Mouse (Mus musculus) ovary, postnatal 14 days (tissue): ENCODE data around the gene Bsnd.
A peak's percentile ranks its signal among the peaks of the same experiment; 100 is the strongest.

Experiments
- DNase-seq: peaks from one replicate; pipeline ENCODE4 v3.0.0; 2022; ENCODE audit warnings: low spot score

The Bsnd gene

DNA sequence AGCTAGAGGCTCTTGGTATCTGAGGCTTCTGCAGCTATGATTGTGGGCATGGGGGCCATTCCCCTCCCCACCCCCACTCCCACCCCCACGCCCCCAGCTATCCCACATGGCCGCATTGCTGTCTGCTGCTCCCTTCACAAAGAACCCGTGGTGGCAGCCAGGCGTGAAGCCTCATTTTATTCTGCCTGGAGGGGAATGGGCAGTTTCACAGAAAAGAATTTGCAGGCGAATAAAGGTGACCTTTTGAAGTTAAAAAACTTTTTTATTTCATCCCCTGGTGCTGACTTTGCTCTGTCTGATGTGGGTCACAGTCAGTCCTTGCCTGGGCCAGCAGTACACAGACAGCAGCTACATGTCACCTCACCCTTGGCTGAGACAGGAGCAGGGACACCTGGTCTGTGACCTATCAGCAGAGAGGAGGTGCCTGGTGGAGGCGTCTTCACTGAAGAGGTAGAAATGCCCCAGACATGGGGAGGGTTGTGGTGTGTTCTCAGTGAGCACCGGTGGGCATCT, 8.8 kb downstream of the Bsnd start:
- no peak for DNase-seq

DNA sequence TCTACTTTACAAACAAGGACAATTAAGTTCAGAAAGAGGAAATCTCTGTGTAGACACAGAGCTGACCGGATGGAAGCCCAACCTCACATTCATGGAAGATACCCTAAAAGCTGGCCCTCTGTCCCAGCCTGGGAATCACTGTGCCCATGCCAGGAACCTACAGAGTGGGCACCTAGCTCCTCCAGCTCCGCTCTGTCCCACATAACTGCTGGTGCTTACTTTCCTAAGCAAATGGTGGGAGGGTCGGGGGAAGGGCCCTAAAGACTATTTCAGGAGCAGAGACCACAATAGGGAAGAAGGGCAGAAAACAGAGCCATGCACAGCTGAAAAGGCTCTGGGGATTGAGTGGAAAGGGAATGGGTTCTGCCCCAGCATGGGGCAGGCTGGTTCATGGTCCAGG, 11.5 kb downstream of the Bsnd start:
- no peak for DNase-seq

GRCm38 (mm10) chr4:106474241-106474640, 17.8 kb downstream of the Bsnd start:
- peak; percentile 37 for DNase-seq

GRCm38 (mm10) chr4:106472335-106472734, 19.7 kb downstream of the Bsnd start:
- DNase-seq, result peak; percentile 65

GRCm38 (mm10) chr4:106470921-106471320, 21.2 kb downstream of the Bsnd start:
- no peak for DNase-seq

- no peak for DNase-seq
Measured at GRCm38 (mm10) chr4:106467420-106468110, 24.5 kb downstream of the Bsnd start.

GRCm38 (mm10) chr4:106463174-106463801, 28.8 kb downstream of the Bsnd start:
- DNase-seq, result no peak

DNA sequence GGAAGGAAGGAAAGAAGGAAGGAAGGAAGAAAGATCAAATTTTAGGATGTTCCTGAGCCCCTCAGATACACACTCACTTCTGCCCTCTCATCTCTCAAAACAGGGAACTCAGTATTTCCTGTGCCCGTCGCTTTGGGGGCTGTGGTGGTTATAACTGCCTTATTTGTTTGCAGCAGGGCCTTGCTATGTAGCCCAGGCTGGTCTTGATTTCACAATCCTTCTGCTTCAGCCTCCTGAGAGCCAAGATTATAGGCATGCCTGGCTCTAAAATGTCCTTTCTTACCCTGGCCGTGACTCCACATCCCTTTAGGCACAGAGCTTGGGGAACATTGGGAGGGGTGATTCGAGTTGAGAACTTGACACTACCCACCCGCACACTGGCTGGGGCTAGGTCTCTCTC, 29.6 kb downstream of the Bsnd start:
- DNase-seq, result no peak

- no peak for DNase-seq
Measured at GRCm38 (mm10) chr4:106462016-106462415, 30.1 kb downstream of the Bsnd start.

DNA sequence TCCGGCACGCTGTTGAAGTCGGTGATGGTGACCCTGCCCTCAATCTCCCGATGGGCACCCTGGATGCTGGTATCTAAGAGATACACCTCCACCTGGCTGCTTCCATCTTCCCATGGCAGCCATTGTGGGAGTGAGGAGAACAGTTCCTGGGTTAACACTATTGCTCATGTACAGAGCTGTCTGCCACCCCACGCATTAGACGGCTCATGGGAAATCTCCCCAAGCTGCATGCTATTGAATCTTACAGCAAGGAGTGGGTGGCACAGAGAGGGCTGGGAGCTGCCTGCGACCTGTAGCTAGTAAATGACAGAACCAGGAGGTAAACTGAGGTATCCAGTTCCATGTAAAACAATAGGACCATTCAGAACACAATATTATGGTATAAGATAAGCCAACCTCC, 37.5 kb downstream of the Bsnd start:
- no peak for DNase-seq

- no peak for DNase-seq
Measured at GRCm38 (mm10) chr4:106453516-106453915, 38.6 kb downstream of the Bsnd start.

DNA sequence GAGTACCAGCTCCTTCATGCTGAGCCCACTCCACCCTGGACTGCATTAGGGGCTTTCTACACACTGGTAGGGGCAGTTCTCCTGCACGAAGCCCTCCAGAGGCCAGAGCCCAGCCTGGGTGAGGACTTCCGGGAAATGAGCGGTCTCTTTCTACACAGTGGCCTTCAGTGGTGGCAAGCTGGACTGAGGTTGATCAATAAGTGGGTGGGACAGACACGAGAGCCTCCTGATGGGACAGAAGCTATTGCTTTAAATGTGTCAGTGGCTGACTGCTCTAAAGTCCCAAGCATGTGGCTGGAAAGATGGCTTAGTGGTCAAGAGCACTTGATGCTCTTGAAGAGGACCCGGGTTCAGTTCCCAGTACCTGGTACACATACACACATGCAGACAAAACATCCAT, 39.0 kb downstream of the Bsnd start:
- DNase-seq, result no peak

DNA sequence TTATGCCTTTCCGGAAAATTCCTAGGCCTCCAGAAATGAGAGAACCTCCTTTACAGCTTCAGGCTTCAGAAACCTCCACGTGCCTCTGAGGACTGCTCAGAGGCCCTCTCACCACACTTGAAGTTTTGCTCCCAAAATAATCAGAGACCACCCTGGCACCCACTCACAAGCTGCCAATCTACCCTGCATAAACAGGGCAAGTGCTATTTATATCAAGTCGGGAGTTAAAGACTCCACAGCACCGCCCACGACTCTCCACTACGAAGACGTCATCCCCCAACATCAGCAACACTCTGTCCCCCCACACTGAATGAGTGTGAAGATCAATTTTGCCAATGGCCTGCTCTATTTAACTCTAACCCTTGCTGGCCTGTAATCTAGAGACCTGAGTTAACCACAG, 39.7 kb downstream of the Bsnd start:
- DNase-seq, result no peak

DNA sequence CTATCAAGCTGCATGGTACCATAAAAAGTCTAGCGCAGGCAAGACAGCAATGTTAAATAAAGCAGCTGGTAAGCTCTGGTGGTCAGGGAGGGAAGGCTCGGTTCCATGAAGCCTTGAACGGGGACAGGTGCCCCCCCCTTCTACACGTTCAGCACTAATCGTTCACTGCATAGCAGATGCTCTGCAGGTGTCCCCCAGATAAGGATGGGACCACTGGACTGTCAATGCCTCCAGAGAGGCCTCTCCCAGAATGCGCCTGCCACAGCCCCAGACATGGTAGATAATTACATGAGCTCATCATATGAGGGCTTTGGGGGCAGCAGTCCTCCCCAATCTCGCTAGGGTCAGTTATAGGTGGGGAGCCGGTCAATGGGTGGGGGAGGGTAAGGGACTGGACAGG, 42.8 kb downstream of the Bsnd start:
- DNase-seq, result no peak

- DNase-seq, result no peak
Measured at GRCm38 (mm10) chr4:106443182-106443581, 48.9 kb downstream of the Bsnd start.

GRCm38 (mm10) chr4:106438763-106439162, 53.3 kb downstream of the Bsnd start:
- no peak for DNase-seq

GRCm38 (mm10) chr4:106437207-106437606, 54.9 kb downstream of the Bsnd start:
- DNase-seq, result no peak

DNA sequence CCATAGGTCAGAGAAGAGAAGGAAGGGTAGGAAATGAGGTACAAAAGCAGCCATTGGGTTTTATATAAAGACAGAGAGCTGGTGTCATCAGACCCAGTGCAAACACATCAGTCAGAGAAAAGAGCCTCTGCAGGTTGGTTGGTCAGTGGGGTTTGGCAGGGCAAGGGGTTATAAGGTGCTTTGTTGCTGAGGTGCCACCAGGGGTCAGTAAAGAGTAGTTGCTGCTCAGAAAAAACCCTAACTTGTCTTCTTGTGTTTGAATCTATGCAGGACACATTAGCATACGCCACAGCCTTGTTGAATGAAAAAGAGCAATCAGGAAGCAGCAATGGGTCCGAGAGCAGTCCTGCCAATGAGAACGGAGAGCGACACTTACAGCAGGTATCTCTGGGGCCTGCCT, 55.6 kb downstream of the Bsnd start:
- peak; percentile 14 for DNase-seq

DNA sequence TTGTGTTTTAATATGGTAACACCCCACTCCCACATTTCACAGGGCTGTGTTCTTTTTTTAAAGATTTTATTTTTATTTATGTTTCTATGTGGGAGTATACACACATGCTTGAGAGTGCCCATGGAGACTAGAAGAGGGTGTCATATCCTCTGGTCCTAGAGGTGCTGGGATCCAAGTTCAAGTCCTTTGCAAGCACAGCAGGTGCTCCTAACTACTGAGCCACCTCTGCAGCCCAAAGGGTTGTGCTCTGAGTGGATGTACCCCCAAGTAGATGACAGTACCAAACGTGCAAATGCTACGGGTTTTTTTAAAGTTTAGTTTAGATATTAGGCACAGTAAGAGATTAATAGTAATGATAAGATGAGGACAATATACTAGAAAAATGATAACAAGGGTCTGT, 56.7 kb downstream of the Bsnd start:
- no peak for DNase-seq
